Comparison of ENCODE assay signal across 8 mouse cellular contexts in the genomic region with DNA sequence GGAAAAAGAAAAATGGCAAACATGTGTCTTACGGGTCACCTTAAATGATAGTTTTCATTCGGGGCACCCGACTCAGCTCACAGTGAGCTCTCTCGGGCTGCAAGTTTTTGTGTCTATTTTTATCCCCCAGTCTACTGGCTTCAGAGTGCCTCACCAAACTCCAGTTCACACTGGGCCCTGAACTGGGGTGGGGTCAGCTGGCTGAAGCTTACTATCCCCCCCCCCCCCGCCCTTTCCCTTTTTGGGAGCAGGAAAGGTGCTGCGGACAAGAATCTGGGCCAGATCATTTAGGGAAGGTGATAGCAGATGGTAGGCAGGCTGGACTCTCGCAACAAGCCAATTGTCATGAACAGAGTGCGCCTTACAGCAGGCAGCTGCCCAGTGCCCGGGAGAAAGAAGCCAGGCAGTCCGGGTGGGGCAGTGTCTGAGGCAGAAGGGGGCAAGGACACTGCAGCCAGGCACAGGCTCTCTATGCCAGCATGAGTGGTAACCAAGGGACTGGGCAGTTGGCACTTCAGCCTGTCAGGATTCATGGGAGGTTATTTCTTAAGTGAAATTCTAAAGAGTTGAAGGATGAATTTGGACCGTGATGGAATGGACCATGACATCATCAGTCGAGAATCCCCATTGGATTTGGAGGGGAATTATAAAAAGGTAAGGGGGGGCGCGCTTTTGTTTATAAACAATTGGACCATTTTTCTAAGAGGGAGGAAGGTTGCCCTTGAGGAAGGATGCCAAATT.
DNase-seq lines count a peak whose midpoint lies in the region; ATAC-seq and TF ChIP-seq lines count a peak whose summit lies in the region.

No protein-coding gene starts in this region.

- peak overlapping the region; percentile 64 for H3K4me3 ChIP-seq in E14TG2a.4 (replicated peaks; ENCODE audit: low read length)
- no peak overlapping the region for H3K4me3 ChIP-seq in forebrain, embryonic 16.5 days (replicated peaks; ENCODE audit: low read length)
- peak overlapping the region; percentile 35 for H3K4me3 ChIP-seq in hindbrain, embryonic 10.5 days

- H3K9ac ChIP-seq in forebrain, embryonic 16.5 days (replicated peaks; ENCODE audit: low read depth, low read length), result peak overlapping the region; percentile 39

- 11% methylated on average over 14 of the region's 14 CpGs for WGBS in forebrain, embryonic 16.5 days
- 46% methylated on average over 14 of the region's 14 CpGs for WGBS in hindbrain, embryonic 10.5 days

- TF ChIP-seq CTCF in E14TG2a.4 (conservative IDR thresholded peaks at IDR 0.05; ENCODE audit: low read length), result no peak
- TF ChIP-seq CTCF in brain, embryonic 14.5 days (IDR thresholded peaks at IDR 0.05; ENCODE audit: borderline replicate concordance, extremely low read depth, insufficient read depth, insufficient read length), result no peak

- no peak for TF ChIP-seq POLR2A in brain, embryonic 14.5 days (IDR thresholded peaks at IDR 0.05; ENCODE audit: borderline replicate concordance, extremely low read depth, insufficient read depth, insufficient read length, poor library complexity, severe bottlenecking)

- H3K4me2 ChIP-seq in forebrain, embryonic 16.5 days (ENCODE audit: low read length), result peak overlapping the region; percentile 43

- peak; percentile 70 for ATAC-seq in forebrain, embryonic 16.5 days

- peaks cover 32% of the 10 kb centered on the region for H3K36me3 ChIP-seq in E14TG2a.4 (ENCODE audit: insufficient read depth, low read length)
- H3K36me3 ChIP-seq in forebrain, embryonic 16.5 days (ENCODE audit: control insufficient read depth, insufficient read depth), result no peaks in the 10 kb centered on the region
- H3K36me3 ChIP-seq in hindbrain, embryonic 10.5 days, result no peaks in the 10 kb centered on the region

- H3K27me3 ChIP-seq in E14TG2a.4 (ENCODE audit: insufficient read depth, low read length), result no peaks in the 10 kb centered on the region
- no peaks in the 10 kb centered on the region for H3K27me3 ChIP-seq in forebrain, embryonic 16.5 days (replicated peaks; ENCODE audit: control insufficient read depth, insufficient read depth, low read length)
- H3K27me3 ChIP-seq in hindbrain, embryonic 10.5 days (ENCODE audit: insufficient read depth, poor library complexity, severe bottlenecking), result no peaks in the 10 kb centered on the region

- H3K9me3 ChIP-seq in E14TG2a.4 (ENCODE audit: low read length), result no peaks in the 10 kb centered on the region
- H3K9me3 ChIP-seq in forebrain, embryonic 16.5 days (ENCODE audit: control insufficient read depth, low read length), result no peaks in the 10 kb centered on the region
- no peaks in the 10 kb centered on the region for H3K9me3 ChIP-seq in hindbrain, embryonic 10.5 days

- H3K27ac ChIP-seq in forebrain, embryonic 16.5 days (ENCODE audit: low read length), result peak overlapping the region; percentile 82
- peak overlapping the region; percentile 89 for H3K27ac ChIP-seq in hindbrain, embryonic 10.5 days

- peak; percentile 85 for DNase-seq in brain, embryonic 14.5 days (ENCODE audit: low read depth)
- DNase-seq in hindbrain, embryonic 10.5 days (ENCODE audit: low spot score), result no peak
- DNase-seq in lung, postnatal 36 days, result peak; percentile 67
- DNase-seq in urinary bladder, postnatal 25 days (ENCODE audit: low spot score), result no peak
- DNase-seq in layer of hippocampus, adult 11-12 months (ENCODE audit: low spot score), result no peak
- DNase-seq in yolk sac, embryonic 10.5 days (ENCODE audit: low spot score), result no peak

- peaks cover 90% of the 10 kb centered on the region for H3K4me1 ChIP-seq in E14TG2a.4 (replicated peaks; ENCODE audit: low read depth, low read length)
- peaks cover 57% of the 10 kb centered on the region for H3K4me1 ChIP-seq in forebrain, embryonic 16.5 days (replicated peaks; ENCODE audit: control insufficient read depth, insufficient read depth, low read length)
- H3K4me1 ChIP-seq in hindbrain, embryonic 10.5 days (replicated peaks), result peaks cover 73% of the 10 kb centered on the region

Comparison
In these comparisons a context has a peak if more than half of its experiments do, and no peak if none do; other contexts are left out.
1. DNase-seq: peak in brain, embryonic 14.5 days (single experiment) and lung, postnatal 36 days (single experiment); none in hindbrain, embryonic 10.5 days (single experiment), urinary bladder, postnatal 25 days (single experiment), layer of hippocampus, adult 11-12 months (single experiment) and yolk sac, embryonic 10.5 days (single experiment).